Mouse (Mus musculus) liver, postnatal 0 days (tissue): ENCODE data around the gene Tesk2.

Source experiments
- CTCF ChIP-seq: sonication (generic); IDR thresholded peaks from 2 replicates; pipeline ENCODE4 v1.5.1; 2016; ENCODE audit warnings: antibody characterized with exemption, low read depth
- EP300 ChIP-seq: IDR thresholded peaks from 2 replicates; pipeline ENCODE4 v1.6.1; 2016; ENCODE audit warnings: antibody characterized with exemption, low read depth, mild to moderate bottlenecking

- TF ChIP-seq CTCF (no peak), EP300 (no peak)
These were observed 36.1 kb upstream of the Tesk2 start for GRCm38 (mm10) chr4:116684665-116685064.
